Mouse (Mus musculus): ENCODE measurements at regions not wholly inside any gene's neighbourhood (a gene's known extent, or its start where the extent isn't known, plus 50 kb on each side); places are given as distances from the start of the nearest gene placed in this dataset.

- ATAC-seq (ENCODE audit: low FRiP score), result no peak
Measured at GRCm38 (mm10) chr14:87297160-87297559, 119.3 kb upstream of the Tdrd3 start.

GRCm38 (mm10) chr14:87300838-87301237 is 115.6 kb upstream of the Tdrd3 start:
- 87% methylated on average over 4 of the region's 4 CpGs for WGBS

More at GRCm38 (mm10) chr14:87297160-87297559, 119.3 kb upstream of the Tdrd3 start:
- no peaks in the 10 kb centered on the region for H3K9me3 ChIP-seq (replicated peaks)
- WGBS, result 51% methylated on average over 5 of the region's 5 CpGs
- no peak overlapping the region for H3K4me2 ChIP-seq
- no peak overlapping the region for H3K27ac ChIP-seq (replicated peaks)
- H3K4me1 ChIP-seq, result no peaks in the 10 kb centered on the region
- H3K9ac ChIP-seq (replicated peaks), result no peak overlapping the region
- H3K4me3 ChIP-seq (replicated peaks), result no peak overlapping the region
- H3K36me3 ChIP-seq, result no peaks in the 10 kb centered on the region
- no peaks in the 10 kb centered on the region for H3K27me3 ChIP-seq (replicated peaks)

GRCm38 (mm10) chr14:87301564-87301963 is 114.9 kb upstream of the Tdrd3 start:
- no peak overlapping the region for H3K4me2 ChIP-seq
- H3K9ac ChIP-seq (replicated peaks), result no peak overlapping the region
- no peaks in the 10 kb centered on the region for H3K36me3 ChIP-seq
- H3K4me1 ChIP-seq, result no peaks in the 10 kb centered on the region
- no peaks in the 10 kb centered on the region for H3K27me3 ChIP-seq (replicated peaks)
- H3K4me3 ChIP-seq (replicated peaks), result no peak overlapping the region
- H3K9me3 ChIP-seq (replicated peaks), result no peaks in the 10 kb centered on the region
- no peak overlapping the region for H3K27ac ChIP-seq (replicated peaks)
- 80% methylated on average over 5 of the region's 5 CpGs for WGBS
- no peak for ATAC-seq (ENCODE audit: low FRiP score)

More at GRCm38 (mm10) chr14:87300838-87301237, 115.6 kb upstream of the Tdrd3 start:
- Histone ChIP-seq H3K27me3 (replicated peaks) (no peaks in the 10 kb centered on the region), H3K27ac (replicated peaks) (no peak overlapping the region), H3K9ac (replicated peaks) (no peak overlapping the region), H3K9me3 (replicated peaks) (no peaks in the 10 kb centered on the region), H3K4me3 (replicated peaks) (no peak overlapping the region), H3K4me1 (no peaks in the 10 kb centered on the region), H3K36me3 (no peaks in the 10 kb centered on the region), H3K4me2 (no peak overlapping the region)
- ATAC-seq (ENCODE audit: low FRiP score), result no peak

DNA sequence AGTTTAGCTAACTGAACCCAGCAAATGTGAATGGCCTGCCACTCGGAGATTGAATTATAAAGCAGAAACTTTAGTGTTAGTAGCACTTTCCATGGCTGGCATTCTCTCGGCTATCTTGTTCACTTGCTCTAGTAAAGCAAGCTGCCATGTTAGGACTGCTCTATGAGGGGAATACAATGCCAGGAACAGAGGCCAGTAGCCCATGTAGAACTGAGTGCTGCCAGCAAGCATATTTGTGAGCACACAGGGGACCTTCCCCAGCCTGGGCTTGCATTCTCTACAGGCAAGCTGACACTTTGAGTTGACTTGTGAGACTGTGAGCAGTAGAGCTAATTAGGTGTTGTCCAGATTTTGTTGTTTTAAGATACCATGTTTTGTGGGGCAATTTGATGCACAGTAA is 111.0 kb upstream of the Tdrd3 start:
- Histone ChIP-seq H3K4me2 (no peak overlapping the region), H3K36me3 (no peaks in the 10 kb centered on the region), H3K9me3 (replicated peaks) (no peaks in the 10 kb centered on the region), H3K4me1 (0 out of 2 replicates have a peak, but pooled peaks cover 4% of the 10 kb centered on the region), H3K27me3 (replicated peaks) (no peaks in the 10 kb centered on the region), H3K27ac (replicated peaks) (no peak overlapping the region), H3K4me3 (replicated peaks) (no peak overlapping the region), H3K9ac (replicated peaks) (no peak overlapping the region)
- WGBS, result 95% methylated on average over 2 of the region's 2 CpGs
- ATAC-seq (ENCODE audit: low FRiP score), result no peak

DNA sequence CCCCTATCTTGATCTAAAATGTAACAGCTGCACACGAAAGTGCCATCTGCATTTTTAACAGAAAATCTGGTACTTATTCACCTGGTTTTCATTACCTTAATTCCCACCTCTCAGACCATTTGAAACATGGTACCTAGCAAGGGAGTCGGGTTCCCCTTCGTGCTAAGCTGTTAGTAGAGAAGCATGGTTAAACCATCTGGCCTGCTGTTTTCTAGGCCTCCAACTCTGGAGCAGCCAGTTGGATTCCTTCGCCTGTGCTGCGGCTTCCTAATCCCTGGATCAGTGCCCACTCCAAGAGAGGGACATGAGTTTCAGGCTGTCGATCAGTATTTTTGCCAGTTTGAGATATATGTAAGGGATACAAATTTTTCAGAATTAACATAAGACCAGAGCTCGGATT is 110.4 kb upstream of the Tdrd3 start:
- Histone ChIP-seq H3K9ac (replicated peaks) (no peak overlapping the region), H3K4me3 (replicated peaks) (no peak overlapping the region), H3K4me2 (no peak overlapping the region), H3K27me3 (replicated peaks) (no peaks in the 10 kb centered on the region), H3K27ac (replicated peaks) (no peak overlapping the region), H3K36me3 (no peaks in the 10 kb centered on the region), H3K4me1 (0 out of 2 replicates have a peak, but pooled peaks cover 4% of the 10 kb centered on the region), H3K9me3 (replicated peaks) (no peaks in the 10 kb centered on the region)
- ATAC-seq (ENCODE audit: low FRiP score), result no peak
- 84% methylated on average over 7 of the region's 7 CpGs for WGBS

GRCm38 (mm10) chr14:87308016-87308415 is 108.4 kb upstream of the Tdrd3 start:
- Histone ChIP-seq H3K9me3 (replicated peaks) (no peaks in the 10 kb centered on the region), H3K9ac (replicated peaks) (no peak overlapping the region), H3K36me3 (no peaks in the 10 kb centered on the region), H3K4me1 (0 out of 2 replicates have a peak, but pooled peaks cover 4% of the 10 kb centered on the region), H3K4me3 (replicated peaks) (no peak overlapping the region), H3K27me3 (replicated peaks) (no peaks in the 10 kb centered on the region), H3K27ac (replicated peaks) (no peak overlapping the region), H3K4me2 (no peak overlapping the region)
- ATAC-seq (ENCODE audit: low FRiP score), result peak; percentile 21; the same call in 1 of the 2 replicates
- 14% methylated on average over 7 of the region's 7 CpGs for WGBS

DNA sequence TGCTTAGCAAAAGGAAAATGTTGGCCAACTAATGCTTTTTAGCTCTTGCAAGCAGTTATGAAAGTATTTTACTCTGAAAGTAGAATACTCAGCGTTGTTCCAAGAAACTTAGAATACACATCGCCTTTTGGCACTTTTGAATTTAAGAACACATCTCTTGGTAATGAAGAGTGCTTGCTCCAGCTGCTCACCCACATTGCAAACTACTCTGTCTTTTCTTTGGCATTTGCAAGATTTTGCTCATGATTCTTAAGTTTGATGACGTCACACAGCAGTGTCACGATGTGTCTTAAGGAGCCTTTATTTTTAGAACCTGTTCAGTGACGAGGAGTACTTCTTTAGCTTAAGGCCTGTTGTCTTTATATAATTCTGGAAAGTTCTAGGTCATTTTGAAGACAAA is 104.1 kb upstream of the Tdrd3 start:
- peaks cover 7% of the 10 kb centered on the region; the same call in 1 of the 2 replicates for H3K4me1 ChIP-seq
- no peaks in the 10 kb centered on the region for H3K9me3 ChIP-seq (replicated peaks)
- H3K4me2 ChIP-seq, result no peak overlapping the region
- no peaks in the 10 kb centered on the region for H3K27me3 ChIP-seq (replicated peaks)
- H3K4me3 ChIP-seq (replicated peaks), result no peak overlapping the region
- 93% methylated on average over 5 of the region's 5 CpGs for WGBS
- no peak for ATAC-seq (ENCODE audit: low FRiP score)
- H3K9ac ChIP-seq (replicated peaks), result no peak overlapping the region
- no peak overlapping the region for H3K27ac ChIP-seq (replicated peaks)
- no peaks in the 10 kb centered on the region for H3K36me3 ChIP-seq

- no peak overlapping the region for H3K4me2 ChIP-seq
- WGBS, result 24% methylated on average over 6 of the region's 6 CpGs
Measured at GRCm38 (mm10) chr14:87314999-87315732, 101.3 kb upstream of the Tdrd3 start.

DNA sequence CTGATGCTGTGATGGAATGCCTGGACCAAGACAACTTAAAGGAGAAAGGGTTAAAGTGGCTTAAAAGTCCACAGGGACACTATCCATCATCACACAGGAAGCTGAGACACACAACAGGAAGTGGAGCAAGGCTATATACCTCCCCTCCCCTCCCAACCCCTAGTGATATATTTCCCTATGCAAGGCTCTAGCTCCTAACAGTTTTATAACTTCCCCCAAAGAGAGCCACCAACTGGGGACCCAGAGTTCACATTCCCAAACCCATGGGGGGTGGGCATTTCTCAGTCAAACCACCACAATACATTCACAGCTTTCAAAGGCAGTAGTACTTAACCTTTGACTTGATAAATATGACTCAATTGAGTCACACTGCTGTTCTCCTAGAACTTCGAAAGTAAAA is 88.6 kb upstream of the Tdrd3 start:
- no peak for ATAC-seq (ENCODE audit: low FRiP score)
- H3K4me1 ChIP-seq, result no peaks in the 10 kb centered on the region
- H3K27me3 ChIP-seq (replicated peaks), result no peaks in the 10 kb centered on the region
- whole genome bisulfite sequencing, result 7% methylated on average over 1 of the region's 1 CpGs
- H3K36me3 ChIP-seq, result no peaks in the 10 kb centered on the region
- H3K9ac ChIP-seq (replicated peaks), result no peak overlapping the region
- H3K4me2 ChIP-seq, result no peak overlapping the region
- H3K27ac ChIP-seq (replicated peaks), result no peak overlapping the region
- H3K4me3 ChIP-seq (replicated peaks), result no peak overlapping the region
- no peaks in the 10 kb centered on the region for H3K9me3 ChIP-seq (replicated peaks)

More at GRCm38 (mm10) chr14:87314999-87315732, 101.3 kb upstream of the Tdrd3 start:
- Histone ChIP-seq H3K4me1 (peaks cover 3% of the 10 kb centered on the region; the same call in 1 of the 2 replicates), H3K9me3 (replicated peaks) (no peaks in the 10 kb centered on the region), H3K9ac (replicated peaks) (no peak overlapping the region), H3K27ac (replicated peaks) (no peak overlapping the region), H3K4me3 (replicated peaks) (no peak overlapping the region), H3K27me3 (replicated peaks) (no peaks in the 10 kb centered on the region), H3K36me3 (no peaks in the 10 kb centered on the region)
- ATAC-seq (ENCODE audit: low FRiP score), result peak; percentile 57

DNA sequence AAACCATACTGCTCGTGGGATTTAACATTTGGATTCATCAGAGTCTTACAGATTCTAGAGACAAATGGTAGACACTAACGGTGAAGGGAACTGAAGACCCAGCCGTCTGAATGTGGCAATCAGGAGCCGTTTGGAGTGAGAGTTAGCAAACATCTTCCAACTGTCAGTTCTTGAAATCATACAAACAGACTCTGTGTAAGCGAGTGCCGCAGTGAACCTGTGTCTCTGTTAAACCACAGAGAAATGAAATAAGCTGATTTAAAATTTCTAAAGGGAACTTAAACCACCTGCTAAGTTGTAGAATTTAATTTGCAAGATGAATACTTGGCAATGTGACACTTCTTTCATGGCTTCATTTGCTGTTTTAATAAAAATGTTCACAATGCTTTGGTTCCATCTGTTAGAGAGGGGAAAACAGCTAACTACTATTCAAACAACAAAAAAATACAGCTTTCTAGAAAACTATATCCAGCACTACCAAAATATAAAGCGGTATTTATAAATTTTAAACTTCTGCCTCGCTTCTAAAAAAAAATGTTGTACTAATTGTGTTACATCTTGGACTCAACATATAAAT is 78.4 kb upstream of the Tdrd3 start:
- Histone ChIP-seq H3K9ac (replicated peaks) (no peak overlapping the region), H3K36me3 (no peaks in the 10 kb centered on the region), H3K4me3 (replicated peaks) (no peak overlapping the region), H3K4me2 (no peak overlapping the region), H3K27ac (replicated peaks) (no peak overlapping the region), H3K9me3 (replicated peaks) (no peaks in the 10 kb centered on the region), H3K27me3 (replicated peaks) (no peaks in the 10 kb centered on the region), H3K4me1 (no peaks in the 10 kb centered on the region)
- ATAC-seq (ENCODE audit: low FRiP score), result no peak
- 83% methylated on average over 8 of the region's 8 CpGs for WGBS

- no peaks in the 10 kb centered on the region for H3K36me3 ChIP-seq
- no peak overlapping the region for H3K9ac ChIP-seq (replicated peaks)
- H3K4me1 ChIP-seq, result no peaks in the 10 kb centered on the region
- H3K4me3 ChIP-seq (replicated peaks), result no peak overlapping the region
- no peaks in the 10 kb centered on the region for H3K9me3 ChIP-seq (replicated peaks)
- H3K4me2 ChIP-seq, result no peak overlapping the region
- whole genome bisulfite sequencing, result 81% methylated on average over 1 of the region's 1 CpGs
- H3K27ac ChIP-seq (replicated peaks), result no peak overlapping the region
- ATAC-seq (ENCODE audit: low FRiP score), result no peak
- no peaks in the 10 kb centered on the region for H3K27me3 ChIP-seq (replicated peaks)
Measured at GRCm38 (mm10) chr14:87344540-87344939, 71.9 kb upstream of the Tdrd3 start.

DNA sequence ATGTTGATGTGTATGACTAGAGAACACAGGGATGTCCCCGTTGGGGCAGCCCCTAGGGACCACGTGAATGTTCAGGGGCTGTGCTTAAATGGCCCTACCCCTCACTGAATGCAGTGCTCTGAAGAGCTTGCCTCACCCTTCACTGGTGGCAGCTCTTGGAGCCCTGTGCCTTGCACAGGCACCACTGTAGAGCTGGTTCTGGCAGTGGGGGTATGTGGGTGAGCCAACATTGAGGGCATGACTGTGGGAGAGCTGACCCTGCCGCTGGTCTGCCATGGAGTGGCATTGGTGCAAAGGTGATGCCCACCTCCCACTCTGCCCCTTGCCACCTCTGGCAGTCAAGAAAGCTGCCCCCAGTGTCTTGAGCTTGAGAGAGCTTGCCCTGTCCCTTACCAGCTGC is 69.6 kb upstream of the Tdrd3 start:
- no peaks in the 10 kb centered on the region for H3K4me1 ChIP-seq
- no peak overlapping the region for H3K27ac ChIP-seq (replicated peaks)
- WGBS, result 91% methylated on average over 3 of the region's 3 CpGs
- H3K9me3 ChIP-seq (replicated peaks), result no peaks in the 10 kb centered on the region
- no peak overlapping the region for H3K4me2 ChIP-seq
- no peak for ATAC-seq (ENCODE audit: low FRiP score)
- H3K9ac ChIP-seq (replicated peaks), result no peak overlapping the region
- H3K4me3 ChIP-seq (replicated peaks), result no peak overlapping the region
- H3K36me3 ChIP-seq, result no peaks in the 10 kb centered on the region
- no peaks in the 10 kb centered on the region for H3K27me3 ChIP-seq (replicated peaks)

Data from neural tube, embryonic 15.5 days (tissue).